Mouse (Mus musculus): ENCODE results near the gene Kctd11. TPM values are rescaled to one million over a fixed set of nuclear protein-coding genes. Genes with fewer than 3 reads are reported as not detected.
"Not testable (repeated sequence)": the region's sequence is repeated elsewhere in the genome, so short reads cannot be mapped to it uniquely, and the experiment has no call there.

The Kctd11 gene
- 0.47 and 0.69 TPM in 2 replicates for polyA plus RNA-seq (2012; rRNA removed)

GRCm38 (mm10) chr11:69880853-69881603 lies at the start of gene Kctd11:
Gene Kctd11 (minus strand): TSS chr11:69881406.
- Histone ChIP-seq H3K36me3 (ENCODE audit: control insufficient read depth, insufficient read depth, low read length) (no peaks in the 10 kb centered on the region), H3K4me1 (ENCODE audit: control insufficient read depth, insufficient read depth, low read length) (peaks cover 37% of the 10 kb centered on the region), H3K4me3 (ENCODE audit: control insufficient read depth, low read depth, low read length) (peak within 1 kb of the TSS; percentile 66), H3K27ac (ENCODE audit: control insufficient read depth, insufficient read depth, low read depth, low read length) (peak within 1 kb of the TSS; percentile 30), H3K27me3 (ENCODE audit: control insufficient read depth, insufficient read depth, low read length) (no peaks in the 10 kb centered on the region)
- TF ChIP-seq POLR2A (IDR thresholded peaks at IDR 0.05; ENCODE audit: control insufficient read depth, low read depth, low read length), result peak; percentile 33
- TF ChIP-seq CTCF (IDR thresholded peaks at IDR 0.05; ENCODE audit: control insufficient read depth, insufficient read depth, insufficient replicate concordance, low read depth, low read length), result no peak

- not testable (repeated sequence) for H3K36me3 ChIP-seq (ENCODE audit: control insufficient read depth, insufficient read depth, low read length); H3K4me1 ChIP-seq (ENCODE audit: control insufficient read depth, insufficient read depth, low read length)
These were observed 49.0 kb upstream of the Kctd11 start for GRCm38 (mm10) chr11:69930176-69930575.

GRCm38 (mm10) chr11:69929712-69930111 lies 48.5 kb upstream of the Kctd11 start:
- TF ChIP-seq CTCF (IDR thresholded peaks at IDR 0.05; ENCODE audit: control insufficient read depth, insufficient read depth, insufficient replicate concordance, low read depth, low read length) (no peak), POLR2A (IDR thresholded peaks at IDR 0.05; ENCODE audit: control insufficient read depth, low read depth, low read length) (no peak)
- H3K27me3 ChIP-seq (ENCODE audit: control insufficient read depth, insufficient read depth, low read length), result no peaks in the 10 kb centered on the region
- peaks cover 4% of the 10 kb centered on the region for H3K4me1 ChIP-seq (ENCODE audit: control insufficient read depth, insufficient read depth, low read length)
- H3K27ac ChIP-seq (ENCODE audit: control insufficient read depth, insufficient read depth, low read depth, low read length), result no peak overlapping the region
- no peaks in the 10 kb centered on the region for H3K36me3 ChIP-seq (ENCODE audit: control insufficient read depth, insufficient read depth, low read length)
- H3K4me3 ChIP-seq (ENCODE audit: control insufficient read depth, low read depth, low read length), result no peak overlapping the region

More at GRCm38 (mm10) chr11:69930176-69930575, 49.0 kb upstream of the Kctd11 start:
- H3K4me3 ChIP-seq (ENCODE audit: control insufficient read depth, low read depth, low read length); H3K27me3 ChIP-seq (ENCODE audit: control insufficient read depth, insufficient read depth, low read length); H3K27ac ChIP-seq (ENCODE audit: control insufficient read depth, insufficient read depth, low read depth, low read length): not testable (repeated sequence)

- Histone ChIP-seq H3K27ac (ENCODE audit: control insufficient read depth, insufficient read depth, low read depth, low read length) (no peak overlapping the region), H3K36me3 (ENCODE audit: control insufficient read depth, insufficient read depth, low read length) (no peaks in the 10 kb centered on the region), H3K4me3 (ENCODE audit: control insufficient read depth, low read depth, low read length) (no peak overlapping the region), H3K4me1 (ENCODE audit: control insufficient read depth, insufficient read depth, low read length) (peaks cover 4% of the 10 kb centered on the region), H3K27me3 (ENCODE audit: control insufficient read depth, insufficient read depth, low read length) (no peaks in the 10 kb centered on the region)
- no peak for TF ChIP-seq POLR2A (IDR thresholded peaks at IDR 0.05; ENCODE audit: control insufficient read depth, low read depth, low read length)
- no peak for TF ChIP-seq CTCF (IDR thresholded peaks at IDR 0.05; ENCODE audit: control insufficient read depth, insufficient read depth, insufficient replicate concordance, low read depth, low read length)
These were observed 46.3 kb upstream of the Kctd11 start for GRCm38 (mm10) chr11:69927501-69927900.

- H3K36me3 ChIP-seq (ENCODE audit: control insufficient read depth, insufficient read depth, low read length), result peaks cover 7% of the 10 kb centered on the region
- peak overlapping the region; percentile 64; the same call in 1 of the 2 replicates for H3K4me3 ChIP-seq (ENCODE audit: control insufficient read depth, low read depth, low read length)
- peak overlapping the region; percentile 96 for H3K27ac ChIP-seq (ENCODE audit: control insufficient read depth, insufficient read depth, low read depth, low read length)
- TF ChIP-seq POLR2A (IDR thresholded peaks at IDR 0.05; ENCODE audit: control insufficient read depth, low read depth, low read length) (no peak), CTCF (IDR thresholded peaks at IDR 0.05; ENCODE audit: control insufficient read depth, insufficient read depth, insufficient replicate concordance, low read depth, low read length) (no peak)
- H3K4me1 ChIP-seq (ENCODE audit: control insufficient read depth, insufficient read depth, low read length), result peaks cover 11% of the 10 kb centered on the region
- H3K27me3 ChIP-seq (ENCODE audit: control insufficient read depth, insufficient read depth, low read length), result no peaks in the 10 kb centered on the region
These were observed 41.6 kb upstream of the Kctd11 start for GRCm38 (mm10) chr11:69922796-69923195.

GRCm38 (mm10) chr11:69922012-69922756 lies 41.0 kb upstream of the Kctd11 start:
- H3K36me3 ChIP-seq (ENCODE audit: control insufficient read depth, insufficient read depth, low read length), result peaks cover 7% of the 10 kb centered on the region
- no peak for TF ChIP-seq CTCF (IDR thresholded peaks at IDR 0.05; ENCODE audit: control insufficient read depth, insufficient read depth, insufficient replicate concordance, low read depth, low read length)
- TF ChIP-seq POLR2A (IDR thresholded peaks at IDR 0.05; ENCODE audit: control insufficient read depth, low read depth, low read length), result no peak
- H3K27ac ChIP-seq (ENCODE audit: control insufficient read depth, insufficient read depth, low read depth, low read length), result peak overlapping the region; percentile 96
- peak overlapping the region; percentile 88 for H3K4me3 ChIP-seq (ENCODE audit: control insufficient read depth, low read depth, low read length)
- peaks cover 11% of the 10 kb centered on the region for H3K4me1 ChIP-seq (ENCODE audit: control insufficient read depth, insufficient read depth, low read length)
- no peaks in the 10 kb centered on the region for H3K27me3 ChIP-seq (ENCODE audit: control insufficient read depth, insufficient read depth, low read length)
